In the genomic region with DNA sequence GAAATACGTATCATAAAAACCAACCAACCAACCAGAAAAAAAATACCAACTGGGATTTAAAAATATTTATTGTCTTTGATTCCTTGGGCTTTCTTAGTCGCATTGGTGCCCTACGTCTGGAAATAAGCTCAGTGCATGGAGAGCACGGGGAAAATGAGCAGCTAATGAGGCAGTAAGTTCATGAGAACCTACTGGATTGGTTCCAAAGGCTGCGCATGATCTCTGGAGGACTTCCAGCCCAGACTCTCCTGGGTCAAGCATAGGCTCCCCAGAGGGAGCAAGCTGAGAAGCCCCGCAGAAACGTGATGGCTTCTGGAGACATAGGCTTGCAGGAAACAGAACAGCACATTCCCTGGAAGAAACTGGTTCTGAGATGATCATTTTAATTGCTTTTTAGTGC, we compare ENCODE assay signal across 13 mouse cellular contexts.
DNase-seq lines count a peak whose midpoint lies in the region; ATAC-seq and TF ChIP-seq lines count a peak whose summit lies in the region.
"Had no signal": no experiment of that assay in that cellular context is flagged by ENCODE, and none has a peak within 500 bp of the region (broad histone marks: within the 10 kb centered on the region; RNA-seq: fewer than 3 reads in every experiment).

No protein-coding gene starts in this region.

- no peak for TF ChIP-seq CTCF in layer of hippocampus, adult 2 months (conservative IDR thresholded peaks at IDR 0.05)
- TF ChIP-seq CTCF in Patski (IDR thresholded peaks at IDR 0.05), result no peak

- CTCF ChIA-PET in Patski (lab: Charles Lee), result interaction anchor here (1.2 to 7.8 kb wide), 8 partner anchors 10 to 138 kb away, joined by 3 to 53 read pairs (median 4); no protein-coding TSS in a partner anchor

- WGBS in hindbrain, embryonic 10.5 days, result 84% methylated on average over 7 of the region's 7 CpGs

- H3K4me1 ChIP-seq in hindbrain, embryonic 10.5 days (replicated peaks), result peaks cover 20% of the 10 kb centered on the region

- peak; percentile 67 for ATAC-seq in Patski
- ATAC-seq: lung, postnatal 0 days; midbrain, embryonic 16.5 days had no signal

- POLR2A ChIA-PET in Patski (lab: Charles Lee), result no interaction called here

- in situ Hi-C loops in Patski (cut with MboI; ENCODE audit: low pct_unique_long_range_greater_than_20kb), result no loop called here

- no peaks in the 10 kb centered on the region for H3K36me3 ChIP-seq in hindbrain, embryonic 10.5 days
- H3K36me3 ChIP-seq: G1E had no signal

- H3K27me3 ChIP-seq in Patski, result no peaks in the 10 kb centered on the region
- no peaks in the 10 kb centered on the region for H3K27me3 ChIP-seq in hindbrain, embryonic 10.5 days (ENCODE audit: insufficient read depth, poor library complexity, severe bottlenecking)

- no peak overlapping the region for H3K4me3 ChIP-seq in layer of hippocampus, adult 2 months
- H3K4me3 ChIP-seq in hindbrain, embryonic 10.5 days, result no peak overlapping the region

- peak overlapping the region; percentile 36; the same call in 1 of the 2 replicates for H3K27ac ChIP-seq in layer of hippocampus, adult 2 months
- no peak overlapping the region for H3K27ac ChIP-seq in hindbrain, embryonic 10.5 days
- H3K27ac ChIP-seq: hindbrain, embryonic 14.5 days had no signal

- DNase-seq in cerebellum, postnatal 10 days, result peak; percentile 39 to 51
- no peak for DNase-seq in cerebellum, adult 11 months
- no peak for DNase-seq in layer of hippocampus, adult 2 months (ENCODE audit: low spot score in 2 of 2)
- DNase-seq in layer of hippocampus, postnatal 36 days, result no peak
- peak; percentile 100 for DNase-seq in Patski (ENCODE audit: low read depth, low spot score)
- peak; percentile 85 to 87 for DNase-seq in kidney, adult 8-10 months
- DNase-seq in hindbrain, embryonic 10.5 days (ENCODE audit: low spot score), result no peak
- no peak for DNase-seq in natural killer cell, adult 2 months (ENCODE audit: low spot score in 2 of 2)
- DNase-seq: cerebellum, adult 9-10 months had no signal

- H3K9me3 ChIP-seq in hindbrain, embryonic 10.5 days, result no peaks in the 10 kb centered on the region
- H3K9me3 ChIP-seq: G1E had no signal

Comparison
In these comparisons a context has a peak if more than half of its experiments do, and no peak if none do; other contexts are left out.
1. DNase-seq: peak in cerebellum, postnatal 10 days (2 of 2), Patski (single experiment) and kidney, adult 8-10 months (2 of 2); none in cerebellum, adult 11 months (single experiment), layer of hippocampus, adult 2 months (0 of 2), layer of hippocampus, postnatal 36 days (0 of 2), hindbrain, embryonic 10.5 days (single experiment) and natural killer cell, adult 2 months (0 of 2).